Mouse (Mus musculus) regulatory T cell (primary cell): ENCODE measurements around the gene Olfr934.

Experiments
- in situ Hi-C: fragments of 300-600 bp; cut with MboI, MseI; formaldehyde crosslinking; loops from one replicate; pipeline ENCODE4 v1.15.1; 2025; ENCODE audit warnings: high pct_unique_total_duplicates

Olfr934 gene

DNA sequence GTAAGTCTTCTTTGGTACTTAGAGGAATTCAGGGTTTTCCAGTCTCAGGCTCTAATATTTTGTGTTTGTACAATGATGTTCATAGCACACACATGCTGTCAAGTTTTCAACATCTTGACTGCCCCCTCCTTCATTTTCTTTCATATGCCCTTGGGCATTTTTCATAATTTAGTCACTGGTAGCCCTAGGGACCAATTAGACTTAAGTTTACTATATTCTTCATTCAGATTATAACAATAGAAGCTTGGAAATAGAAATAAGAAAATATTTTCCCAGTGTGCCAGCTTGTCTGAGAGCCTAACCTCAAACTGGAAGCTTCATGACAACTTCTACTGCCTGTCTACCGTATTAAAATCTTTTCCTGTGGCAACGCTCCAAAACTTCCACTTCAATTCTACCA, at the start of gene Olfr934:
Gene Olfr934, minus strand, starts transcription at position 101 of the 400 bp plus-strand sequence.
- in situ Hi-C loops, result no loop called here

DNA sequence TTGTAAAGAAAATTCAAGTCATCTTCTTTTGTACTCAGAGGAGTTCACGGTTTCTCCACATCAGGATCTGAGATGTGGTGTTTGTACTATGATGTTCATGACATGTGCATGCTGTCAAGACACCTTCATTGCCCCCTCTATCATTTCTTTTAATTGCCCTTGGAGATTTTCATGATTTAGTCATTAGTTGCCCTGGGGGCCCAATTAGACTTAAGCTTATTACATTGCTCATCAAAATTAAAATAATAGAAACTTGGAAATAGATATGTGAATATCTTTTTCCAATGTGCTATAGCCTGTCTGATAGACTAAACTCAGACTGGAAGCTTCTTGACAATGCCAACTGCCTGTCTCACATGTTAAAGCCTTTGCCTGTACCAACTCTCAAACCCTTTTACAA, 35.2 kb upstream of the Olfr934 start, which contains the start of gene Olfr146:
Gene Olfr146, minus strand, starts transcription at position 101 of the 400 bp plus-strand sequence.
- in situ Hi-C loops, result loop anchor here (25.0 kb wide), 1 partner anchor 561 kb away; the partner anchor contains the start of genes Olfr904 and Olfr905

- in situ Hi-C loops, result loop anchor here (10.0 kb wide), 1 partner anchor 1175 kb away; no protein-coding TSS in a partner anchor
Measured at GRCm38 (mm10) chr9:38999583-38999982, 11.5 kb upstream of the Olfr934 start, which contains the start of gene Olfr935. TSS of gene Olfr935 (minus strand) at chr9:38999683.

- in situ Hi-C loops, result no loop called here
Measured at GRCm38 (mm10) chr9:38972013-38972412, 16.1 kb downstream of the Olfr934 start, which contains the start of gene Olfr933. TSS of gene Olfr933 (plus strand) at chr9:38972313.

GRCm38 (mm10) chr9:38954124-38954416, 34.0 kb downstream of the Olfr934 start:
- in situ Hi-C loops, result no loop called here

- in situ Hi-C loops, result no loop called here
Measured at GRCm38 (mm10) chr9:38953401-38954123, 34.6 kb downstream of the Olfr934 start.
